Mouse (Mus musculus) hindbrain, embryonic 13.5 days (tissue): ENCODE measurements around the gene Rab33b. TPM values are rescaled to one million over a fixed set of nuclear protein-coding genes. Genes with fewer than 3 reads are reported as not detected.
A peak's percentile ranks its signal among the peaks of the same experiment; 100 is the strongest.

Source experiments
- ATAC-seq: fragments of 200-750 bp; cut with Nextera tagmentation; 2 replicates; pipeline ENCODE4 v1.8.0; 2017; ENCODE audit warnings: moderate TSS enrichment; ENCODE audit not compliant: low FRiP score
- H3K27ac ChIP-seq: fragments of 300-500 bp; sonication (generic); 2 replicates; pipeline ENCODE4 v1.5.1; 2015; ENCODE audit warnings: inconsistent platforms, mild to moderate bottlenecking, moderate library complexity
- H3K27me3 ChIP-seq: fragments of 300-500 bp; sonication (generic); 2 replicates; pipeline ENCODE4 v1.6.1; 2015; ENCODE audit warnings: mild to moderate bottlenecking, inconsistent platforms
- H3K36me3 ChIP-seq: fragments of 300-500 bp; sonication (generic); 2 replicates; pipeline ENCODE4 v1.6.1; 2015; ENCODE audit warnings: mild to moderate bottlenecking, inconsistent platforms
- H3K4me1 ChIP-seq: fragments of 300-500 bp; sonication (generic); replicated peaks from 2 replicates; pipeline ENCODE4 v1.6.1; 2015; ENCODE audit warnings: inconsistent platforms
- H3K4me2 ChIP-seq: fragments of 300-500 bp; sonication (generic); 2 replicates; pipeline ENCODE4 v1.6.1; 2015; ENCODE audit warnings: inconsistent platforms, mild to moderate bottlenecking, moderate library complexity
- H3K4me3 ChIP-seq: fragments of 300-500 bp; sonication (generic); 2 replicates; pipeline ENCODE4 v1.5.1; 2015; ENCODE audit warnings: mild to moderate bottlenecking, inconsistent platforms
- H3K9ac ChIP-seq: fragments of 300-500 bp; sonication (generic); 2 replicates; pipeline ENCODE4 v1.6.1; 2015; ENCODE audit warnings: mild to moderate bottlenecking, inconsistent platforms
- H3K9me3 ChIP-seq: fragments of 300-500 bp; sonication (generic); 2 replicates; pipeline ENCODE4 v1.6.1; 2016; ENCODE audit warnings: inconsistent platforms
- WGBS: fragments of 180-500 bp; shearing (Covaris S2); methylation state at CpG from one replicate; pipeline ENCODE4 v1.1.7; 2015; 5-methylcytosine and 5-hydroxymethylcytosine counted together
- polyA plus RNA-seq: library from polyadenylated mRNA; unstranded; fragments of >200 nt; fragmentation: Nextera tagmentation; extraction: Ambion mirVana; gene quantifications from 2 replicates; pipeline ENCODE4 v1.2.1, GENCODE M21; 2015

Gene Rab33b
- polyA plus RNA-seq, 1 experiment from 2014 or later = 23.9 TPM

DNA sequence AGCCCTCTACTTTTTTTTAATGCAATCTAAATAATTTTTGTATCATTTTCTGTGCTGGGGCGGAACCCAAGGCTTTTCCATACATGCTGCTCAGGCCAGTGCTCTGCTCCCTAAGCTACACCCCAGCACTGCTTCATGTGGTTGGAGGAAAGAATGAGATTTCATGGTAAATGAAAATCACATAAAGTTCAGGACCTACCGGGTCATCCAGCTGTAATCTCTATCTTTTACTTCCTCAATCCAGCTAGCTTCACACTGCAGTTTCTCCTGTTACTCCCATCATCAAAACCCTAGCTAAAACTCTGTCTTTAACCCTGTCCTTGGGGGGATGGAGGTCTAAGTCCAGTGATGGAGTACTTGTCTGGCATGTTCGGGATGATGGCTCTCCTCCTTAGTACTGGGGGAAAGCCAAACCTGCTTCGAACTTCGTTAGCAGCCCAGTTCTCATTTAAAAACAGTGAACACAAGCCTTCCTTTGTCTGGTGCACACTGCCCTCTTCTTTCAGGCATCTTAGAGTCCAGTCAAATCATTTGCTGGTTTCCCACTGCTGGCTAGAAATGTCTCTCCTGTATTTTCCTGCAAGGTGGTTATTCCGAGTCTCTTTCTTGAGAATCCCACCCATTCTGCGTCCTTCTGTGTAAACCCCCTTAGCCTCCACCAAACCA lies 6.5 kb downstream of the Rab33b start:
- H3K27me3 ChIP-seq = no peaks in the 10 kb centered on the region
- no peak overlapping the region for H3K4me3 ChIP-seq
- WGBS = 80% methylated on average over 7 of the region's 7 CpGs
- no peaks in the 10 kb centered on the region for H3K9me3 ChIP-seq
- H3K27ac ChIP-seq = no peak overlapping the region; the same call in 1 of the 2 replicates
- H3K4me1 ChIP-seq = peaks cover 19% of the 10 kb centered on the region
- no peak overlapping the region for H3K9ac ChIP-seq
- peaks cover 18% of the 10 kb centered on the region for H3K36me3 ChIP-seq
- no peak overlapping the region for H3K4me2 ChIP-seq
- no peak for ATAC-seq

DNA sequence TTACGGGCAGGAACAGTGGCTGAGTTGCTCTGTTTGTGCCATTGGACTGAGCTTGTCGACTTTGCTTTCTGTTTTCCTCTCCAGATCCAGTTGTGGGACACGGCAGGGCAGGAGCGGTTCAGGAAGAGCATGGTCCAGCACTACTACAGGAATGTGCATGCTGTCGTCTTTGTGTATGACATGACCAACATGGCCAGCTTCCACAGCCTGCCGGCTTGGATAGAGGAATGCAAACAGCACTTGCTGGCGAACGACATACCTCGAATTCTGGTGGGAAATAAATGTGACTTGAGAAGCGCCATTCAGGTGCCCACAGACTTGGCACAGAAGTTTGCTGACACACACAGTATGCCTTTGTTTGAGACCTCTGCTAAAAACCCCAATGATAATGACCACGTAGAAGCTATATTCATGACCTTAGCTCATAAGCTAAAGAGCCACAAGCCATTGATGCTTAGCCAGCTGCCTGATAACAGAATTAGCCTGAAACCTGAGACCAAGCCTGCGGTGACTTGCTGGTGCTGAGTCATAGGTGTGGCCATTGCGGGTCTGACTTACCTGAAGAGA lies 9.6 kb downstream of the Rab33b start:
- no peak overlapping the region for H3K9ac ChIP-seq
- ATAC-seq = no peak
- H3K9me3 ChIP-seq = no peaks in the 10 kb centered on the region
- WGBS = 93% methylated on average over 13 of the region's 13 CpGs
- 0 out of 2 replicates have a peak, but pooled peaks cover 2% of the 10 kb centered on the region for H3K4me1 ChIP-seq
- H3K4me2 ChIP-seq = no peak overlapping the region
- no peaks in the 10 kb centered on the region for H3K27me3 ChIP-seq
- H3K4me3 ChIP-seq = no peak overlapping the region
- no peak overlapping the region for H3K27ac ChIP-seq
- peaks cover 30% of the 10 kb centered on the region for H3K36me3 ChIP-seq

DNA sequence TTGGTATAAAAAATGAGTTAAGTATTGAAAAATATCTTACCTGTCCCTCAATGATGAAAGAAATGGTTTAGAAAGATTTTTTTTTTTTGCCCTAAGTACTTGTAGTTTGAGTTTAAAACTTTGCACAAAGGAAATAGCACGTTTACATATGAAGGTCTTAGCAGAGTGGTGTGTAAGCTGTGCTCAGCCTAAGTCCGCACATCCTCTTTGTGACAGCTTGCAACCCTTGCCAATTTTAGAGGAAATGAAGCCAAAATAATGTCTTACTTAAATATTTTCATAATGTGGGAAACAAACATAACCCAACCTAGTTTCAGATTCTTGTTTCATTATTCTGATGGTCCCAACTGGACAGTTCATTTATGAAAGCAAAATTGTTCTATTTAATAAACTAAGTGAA lies 10.7 kb downstream of the Rab33b start:
- no peak overlapping the region for H3K27ac ChIP-seq

DNA sequence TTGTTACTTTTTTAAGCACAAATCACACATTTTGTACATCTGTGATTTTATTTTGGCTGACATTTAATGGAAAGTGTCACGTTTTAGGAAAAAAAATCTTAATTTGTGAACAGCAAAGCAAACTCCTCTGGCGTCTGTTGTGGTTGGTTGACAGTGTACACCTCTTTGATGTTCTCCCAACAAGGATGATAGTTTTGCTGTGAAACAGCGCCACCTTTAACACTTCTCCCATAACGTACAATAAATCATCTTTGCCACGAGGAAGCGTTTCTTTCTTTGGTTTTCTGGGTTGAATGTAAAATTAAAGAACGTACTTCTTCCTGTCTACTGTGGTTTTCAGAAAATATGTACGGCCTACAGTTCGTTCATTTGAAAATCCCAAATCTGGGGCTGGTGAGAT lies 11.9 kb downstream of the Rab33b start:
- Histone ChIP-seq H3K27ac (no peak overlapping the region), H3K4me1 (no peaks in the 10 kb centered on the region), H3K27me3 (no peaks in the 10 kb centered on the region), H3K36me3 (peaks cover 30% of the 10 kb centered on the region), H3K9ac (no peak overlapping the region), H3K9me3 (no peaks in the 10 kb centered on the region), H3K4me3 (no peak overlapping the region), H3K4me2 (no peak overlapping the region)
- ATAC-seq = no peak
- 95% methylated on average over 9 of the region's 9 CpGs for WGBS

More for the DNA sequence above, 10.7 kb downstream of the Rab33b start:
- peaks cover 30% of the 10 kb centered on the region for H3K36me3 ChIP-seq
- no peak overlapping the region for H3K9ac ChIP-seq
- 93% methylated on average over 2 of the region's 2 CpGs for WGBS
- no peak overlapping the region for H3K4me2 ChIP-seq
- no peak for ATAC-seq
- no peaks in the 10 kb centered on the region for H3K9me3 ChIP-seq
- no peak overlapping the region for H3K4me3 ChIP-seq
- H3K4me1 ChIP-seq = 0 out of 2 replicates have a peak, but pooled peaks cover 2% of the 10 kb centered on the region
- H3K27me3 ChIP-seq = no peaks in the 10 kb centered on the region

DNA sequence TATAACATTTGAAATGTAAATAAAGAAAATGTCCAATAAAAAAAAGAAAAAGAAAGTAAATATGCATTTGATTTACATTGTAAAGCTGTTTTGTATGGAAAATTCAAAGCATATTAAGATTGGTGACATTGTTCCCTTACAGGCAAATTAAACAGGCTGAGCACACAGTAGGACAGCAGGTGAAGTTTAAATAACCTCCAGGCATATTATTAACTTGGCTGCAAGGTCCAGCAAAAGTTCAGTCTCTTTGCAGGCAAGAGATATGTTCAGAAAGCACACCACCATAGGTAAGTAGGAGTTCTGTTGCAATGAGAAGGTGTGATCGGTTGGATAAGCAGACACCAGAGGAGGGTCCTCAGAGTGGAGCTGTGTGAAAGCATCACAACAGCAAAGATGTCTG lies 14.3 kb downstream of the Rab33b start:
- H3K4me1 ChIP-seq = 0 out of 2 replicates have a peak, but pooled peaks cover 3% of the 10 kb centered on the region
- no peak for ATAC-seq
- peaks cover 29% of the 10 kb centered on the region for H3K36me3 ChIP-seq
- no peaks in the 10 kb centered on the region for H3K27me3 ChIP-seq
- no peak overlapping the region for H3K4me2 ChIP-seq
- no peak overlapping the region for H3K27ac ChIP-seq
- H3K9me3 ChIP-seq = no peaks in the 10 kb centered on the region
- H3K9ac ChIP-seq = no peak overlapping the region
- 100% methylated on average over 1 of the region's 1 CpGs for WGBS
- H3K4me3 ChIP-seq = no peak overlapping the region

DNA sequence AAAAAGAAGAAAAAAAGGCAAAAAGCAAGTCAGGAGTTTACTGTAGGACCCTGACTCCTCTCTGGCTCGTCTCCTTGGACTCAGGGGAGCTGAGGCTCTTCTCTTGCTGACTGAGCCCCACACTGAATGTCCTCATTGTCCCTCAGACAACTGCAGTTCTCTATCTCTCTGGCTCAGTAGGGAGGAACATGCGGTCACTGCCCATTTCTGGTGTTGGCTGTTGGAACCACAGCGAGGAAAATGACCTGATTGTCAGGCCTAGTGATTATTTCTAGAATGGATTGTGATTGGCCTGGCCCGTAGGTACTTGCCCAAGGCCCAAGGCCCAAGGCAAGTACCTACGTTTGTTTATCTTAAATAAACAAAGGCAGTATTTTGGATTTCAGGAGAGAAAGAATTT lies 14.9 kb downstream of the Rab33b start:
- H3K9ac ChIP-seq = no peak overlapping the region
- no peak overlapping the region for H3K4me2 ChIP-seq
- 85% methylated on average over 5 of the region's 5 CpGs for WGBS
- H3K36me3 ChIP-seq = peaks cover 22% of the 10 kb centered on the region
- no peaks in the 10 kb centered on the region for H3K27me3 ChIP-seq
- no peak overlapping the region for H3K27ac ChIP-seq
- H3K9me3 ChIP-seq = no peaks in the 10 kb centered on the region
- H3K4me3 ChIP-seq = no peak overlapping the region
- 0 out of 2 replicates have a peak, but pooled peaks cover 3% of the 10 kb centered on the region for H3K4me1 ChIP-seq
- ATAC-seq = no peak

DNA sequence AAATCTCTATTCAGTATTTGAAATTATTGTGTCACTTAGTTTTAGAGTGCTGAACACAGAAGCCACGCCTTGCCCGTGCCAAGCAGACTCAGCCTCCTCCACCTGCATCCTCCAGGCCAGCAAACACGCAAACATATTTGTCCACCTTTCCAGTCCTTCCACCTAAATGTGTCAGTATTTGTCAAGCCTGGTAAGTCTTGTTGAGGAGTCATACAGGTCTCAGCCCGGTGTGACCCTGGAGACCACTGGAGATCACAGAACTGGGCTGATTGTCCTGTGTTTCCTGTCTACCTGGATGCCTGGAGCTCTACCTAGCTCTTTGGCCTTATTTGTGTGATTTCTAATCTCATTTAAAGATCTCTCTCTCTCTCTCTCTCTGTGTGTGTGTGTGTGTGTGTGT lies 16.2 kb downstream of the Rab33b start:
- Histone ChIP-seq H3K27me3 (no peaks in the 10 kb centered on the region), H3K27ac (no peak overlapping the region), H3K4me2 (no peak overlapping the region), H3K9ac (no peak overlapping the region), H3K4me3 (no peak overlapping the region), H3K36me3 (peaks cover 16% of the 10 kb centered on the region), H3K4me1 (peaks cover 9% of the 10 kb centered on the region), H3K9me3 (no peaks in the 10 kb centered on the region)
- WGBS = 96% methylated on average over 4 of the region's 4 CpGs
- ATAC-seq = no peak

DNA sequence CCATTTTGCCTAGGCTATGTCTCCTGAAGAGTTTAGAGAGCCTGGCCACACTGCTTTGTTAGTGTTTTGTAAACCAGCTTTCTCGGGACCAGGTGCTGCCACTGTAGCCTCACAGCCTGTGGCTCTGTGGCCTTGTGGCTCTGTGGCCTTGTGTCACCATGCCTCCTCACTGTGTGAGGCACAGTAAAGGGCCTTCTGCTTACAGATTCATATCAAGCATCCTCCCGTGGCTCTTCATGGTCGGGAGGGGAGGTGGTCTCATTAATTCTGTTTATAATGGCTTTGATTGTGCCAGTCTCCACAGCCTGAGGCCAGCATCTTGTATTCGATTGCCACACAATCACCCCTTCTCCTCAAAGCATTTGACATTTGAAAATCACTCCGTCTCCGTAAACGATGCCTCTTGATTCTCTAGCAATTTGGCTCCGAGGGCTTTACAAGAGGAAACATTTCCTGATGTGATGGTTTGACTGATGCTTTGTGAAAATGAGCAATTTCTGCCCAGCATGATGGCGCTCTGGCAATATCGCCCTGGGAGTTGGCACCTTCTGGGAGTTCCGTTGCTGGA lies 20.7 kb downstream of the Rab33b start:
- peak overlapping the region; percentile 55 for H3K27ac ChIP-seq
- no peak overlapping the region for H3K9ac ChIP-seq
- no peak overlapping the region for H3K4me3 ChIP-seq
- no peaks in the 10 kb centered on the region for H3K27me3 ChIP-seq
- no peak for ATAC-seq
- H3K9me3 ChIP-seq = no peaks in the 10 kb centered on the region
- H3K36me3 ChIP-seq = no peaks in the 10 kb centered on the region
- WGBS = 40% methylated on average over 11 of the region's 11 CpGs
- peaks cover 12% of the 10 kb centered on the region for H3K4me1 ChIP-seq
- no peak overlapping the region for H3K4me2 ChIP-seq

DNA sequence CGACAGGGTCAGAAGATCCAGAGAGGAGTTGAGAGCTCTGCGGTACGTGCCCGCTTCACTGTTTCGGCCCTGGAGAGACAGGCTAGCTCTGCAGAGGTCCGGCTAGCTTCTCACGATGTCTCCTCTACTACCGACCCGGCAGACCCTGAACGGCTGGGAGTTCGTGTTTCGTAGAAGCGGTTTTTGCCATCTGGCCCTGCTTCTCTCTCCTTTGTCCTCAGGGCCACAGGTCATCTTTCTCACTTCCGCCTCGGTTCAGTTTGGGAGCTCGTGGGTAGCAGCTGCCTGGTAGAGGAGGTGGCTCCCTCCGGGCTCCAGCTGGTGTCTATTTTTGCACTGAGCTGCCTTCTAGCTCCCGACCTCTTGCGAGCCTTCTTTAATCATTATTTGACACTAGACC lies 21.7 kb downstream of the Rab33b start:
- no peaks in the 10 kb centered on the region for H3K36me3 ChIP-seq
- no peak overlapping the region for H3K4me3 ChIP-seq
- peak overlapping the region; percentile 9; the same call in 1 of the 2 replicates for H3K27ac ChIP-seq
- 35% methylated on average over 19 of the region's 19 CpGs for WGBS
- no peak overlapping the region for H3K9ac ChIP-seq
- no peaks in the 10 kb centered on the region for H3K9me3 ChIP-seq
- H3K4me2 ChIP-seq = no peak overlapping the region
- no peak; the same call in 1 of the 2 replicates for ATAC-seq
- peaks cover 12% of the 10 kb centered on the region for H3K4me1 ChIP-seq
- no peaks in the 10 kb centered on the region for H3K27me3 ChIP-seq

DNA sequence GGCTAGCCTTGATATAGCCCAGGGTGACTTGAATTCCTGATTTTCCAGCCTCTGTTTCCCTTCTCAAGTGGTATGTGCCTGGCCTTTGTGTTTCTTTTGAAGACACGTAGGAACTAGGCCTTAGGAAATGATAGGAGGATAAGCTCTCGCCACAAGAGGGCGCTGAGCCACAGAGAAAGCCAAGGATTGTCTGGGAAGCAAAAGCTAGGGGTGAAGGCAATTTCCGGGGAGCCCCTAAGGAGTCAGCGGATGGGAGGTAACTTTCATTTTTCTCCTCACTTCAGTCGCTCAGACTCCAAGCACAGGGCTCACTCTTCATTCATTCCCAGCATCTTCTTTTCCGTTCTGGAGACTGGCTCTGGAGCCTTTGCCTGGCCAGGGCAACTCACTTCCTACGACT lies 27.2 kb downstream of the Rab33b start:
- Histone ChIP-seq H3K4me3 (no peak overlapping the region), H3K4me1 (no peaks in the 10 kb centered on the region), H3K27me3 (no peaks in the 10 kb centered on the region), H3K9me3 (no peaks in the 10 kb centered on the region), H3K27ac (no peak overlapping the region), H3K4me2 (no peak overlapping the region), H3K36me3 (0 out of 2 replicates have a peak, but pooled peaks cover 4% of the 10 kb centered on the region), H3K9ac (no peak overlapping the region)
- WGBS = 28% methylated on average over 8 of the region's 8 CpGs
- ATAC-seq = 0 out of 2 replicates have a peak, but pooled peaks have one; percentile 49

DNA sequence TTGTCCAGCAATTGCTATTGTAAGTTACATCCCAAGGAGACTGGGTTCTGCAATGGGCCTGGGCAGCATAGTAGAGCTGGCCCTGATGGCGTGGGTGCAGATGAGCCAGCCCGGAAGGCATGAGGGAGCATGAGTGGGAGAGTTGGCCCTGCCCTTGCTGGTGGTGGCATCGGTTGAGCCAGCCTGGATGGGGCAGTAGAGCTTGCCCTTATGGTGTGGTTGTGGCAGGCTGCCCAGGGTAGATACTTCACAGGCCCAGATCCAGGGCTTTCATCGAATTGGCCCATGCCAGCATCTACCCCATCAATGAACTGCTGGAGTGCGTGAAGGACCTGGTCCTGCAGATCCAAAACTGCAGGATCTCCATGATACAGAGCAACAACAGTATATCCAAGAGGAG lies 28.3 kb downstream of the Rab33b start:
- no peaks in the 10 kb centered on the region for H3K27me3 ChIP-seq
- H3K9me3 ChIP-seq = no peaks in the 10 kb centered on the region
- H3K4me2 ChIP-seq = no peak overlapping the region
- no peaks in the 10 kb centered on the region for H3K4me1 ChIP-seq
- peaks cover 8% of the 10 kb centered on the region; the same call in 1 of the 2 replicates for H3K36me3 ChIP-seq
- no peak overlapping the region for H3K27ac ChIP-seq
- no peak for ATAC-seq
- WGBS = 97% methylated on average over 5 of the region's 5 CpGs
- H3K9ac ChIP-seq = no peak overlapping the region
- H3K4me3 ChIP-seq = no peak overlapping the region

DNA sequence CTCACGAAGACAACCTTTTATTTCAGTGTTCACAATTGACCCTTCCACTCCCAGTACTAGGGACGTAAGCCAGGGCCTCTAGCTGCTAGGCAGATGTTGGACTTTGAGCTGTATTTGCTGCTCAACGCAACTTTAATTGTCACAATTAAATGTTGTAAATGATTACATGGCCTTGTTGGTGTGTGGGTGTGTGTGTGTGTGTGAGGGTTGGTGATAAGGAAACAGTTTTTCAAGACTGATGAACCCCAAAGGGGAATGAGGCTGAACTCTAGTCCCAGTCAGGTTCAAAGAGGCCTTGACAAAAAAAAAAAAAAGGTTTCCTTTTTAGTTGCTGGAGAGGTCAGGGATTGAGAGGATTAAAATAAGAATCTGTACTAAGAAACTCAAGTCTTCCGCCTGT lies 33.7 kb downstream of the Rab33b start:
- Histone ChIP-seq H3K9ac (no peak overlapping the region), H3K36me3 (peaks cover 45% of the 10 kb centered on the region), H3K4me1 (no peaks in the 10 kb centered on the region), H3K4me3 (no peak overlapping the region), H3K27ac (no peak overlapping the region), H3K27me3 (no peaks in the 10 kb centered on the region), H3K4me2 (no peak overlapping the region), H3K9me3 (no peaks in the 10 kb centered on the region)
- no peak for ATAC-seq
- WGBS = 87% methylated on average over 4 of the region's 4 CpGs
